Mouse (Mus musculus): Measurements from ENCODE around the gene Mllt11.

Mllt11 gene

DNA sequence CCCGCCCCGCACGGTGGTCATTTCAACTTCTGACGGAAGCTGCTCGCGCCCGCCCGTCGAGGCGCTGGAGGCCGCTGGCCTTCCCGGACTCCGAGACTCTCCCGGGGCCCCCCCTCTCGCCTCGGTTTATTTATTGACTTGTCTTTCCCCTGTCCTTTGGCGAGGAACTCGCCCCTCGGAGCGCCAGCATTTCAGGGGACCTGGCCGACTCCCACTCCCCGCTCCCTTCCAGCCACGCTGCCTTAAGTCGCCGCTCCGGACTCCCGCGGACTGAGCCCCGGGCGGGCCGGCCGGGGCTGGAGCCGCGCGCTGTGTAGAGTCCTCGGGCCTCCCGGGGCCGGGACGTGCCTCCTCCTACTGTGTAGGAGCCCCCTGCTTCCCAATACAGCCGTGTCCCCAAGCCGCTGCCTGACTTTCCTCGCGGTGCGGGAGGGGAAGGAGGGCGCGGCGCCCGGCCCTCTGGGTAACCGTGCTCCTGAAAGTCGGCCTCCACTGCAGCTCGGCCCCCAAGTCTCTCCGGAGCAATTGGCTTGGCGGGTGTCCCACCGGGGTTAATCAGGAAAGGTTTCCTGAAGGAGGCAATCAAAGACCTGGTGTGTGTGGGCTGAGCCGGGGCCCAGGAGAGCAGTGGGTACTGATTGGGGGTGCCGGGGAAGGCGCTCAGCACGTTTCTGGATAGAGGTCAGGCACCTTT lies 58.6 kb downstream of the Mllt11 start:
- DNase-seq (ENCODE audit: low read depth), result peak; percentile 52

DNA sequence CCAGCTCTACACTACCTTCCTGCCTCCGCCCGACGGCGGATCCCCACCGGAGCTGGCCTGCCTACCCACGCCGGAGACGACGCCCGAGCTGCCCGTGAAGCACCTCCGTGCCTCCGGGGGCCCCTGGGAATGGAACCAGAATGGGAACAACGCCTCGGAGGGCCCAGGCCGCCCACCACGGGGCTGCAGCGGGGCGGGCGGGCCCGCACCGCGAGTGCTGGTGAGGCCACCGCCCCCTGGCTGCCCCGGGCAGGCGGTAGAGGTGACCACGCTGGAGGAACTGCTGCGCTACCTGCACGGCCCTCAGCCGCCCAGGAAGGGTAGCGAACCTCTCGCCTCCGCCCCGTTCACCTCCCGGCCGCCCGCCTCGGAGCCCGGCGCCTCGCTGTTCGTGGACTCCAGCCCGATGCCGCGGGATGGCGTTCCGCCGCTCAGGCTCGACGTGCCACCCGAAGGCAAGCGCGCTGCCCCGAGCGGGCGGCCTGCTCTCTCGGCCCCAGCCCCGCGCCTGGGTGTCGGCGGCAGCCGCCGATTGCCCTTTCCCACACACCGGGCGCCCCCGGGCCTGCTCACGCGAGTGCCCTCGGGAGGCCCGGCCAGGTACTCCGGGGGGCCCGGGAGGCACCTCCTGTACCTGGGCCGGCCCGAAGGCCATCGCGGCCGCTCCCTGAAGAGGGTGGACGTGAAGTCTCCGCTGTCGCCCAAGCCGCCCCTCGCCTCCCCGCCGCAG lies 59.3 kb downstream of the Mllt11 start:
- peak; percentile 20 for DNase-seq (ENCODE audit: low read depth)

DNA sequence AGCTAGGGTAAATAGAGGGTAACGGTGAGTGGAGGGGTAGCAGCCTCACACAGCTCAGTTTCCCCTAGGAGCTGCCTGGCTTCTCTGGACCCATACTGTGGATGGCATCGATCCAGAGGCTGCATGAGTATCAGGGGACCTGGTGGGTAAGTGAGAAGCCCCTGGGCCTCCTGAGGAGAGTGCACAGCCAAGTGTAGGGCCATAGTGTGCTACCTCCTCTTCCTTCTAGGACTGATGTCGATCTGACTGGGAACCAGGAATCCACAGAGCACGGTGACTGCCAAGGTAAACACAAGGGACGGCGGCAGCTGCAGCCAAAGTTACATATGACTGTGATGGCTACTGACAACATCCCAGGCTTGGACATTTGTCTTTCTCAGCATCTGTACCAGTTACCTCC lies 60.9 kb downstream of the Mllt11 start:
- DNase-seq (ENCODE audit: low read depth), result no peak

- DNase-seq (ENCODE audit: low read depth), result no peak
These were observed 62.0 kb downstream of the Mllt11 start for GRCm38 (mm10) chr3:95169996-95170395.
